Mouse (Mus musculus) layer of hippocampus, postnatal 36 days (tissue): ENCODE data around the gene Pkd1l1. TPM values are rescaled to one million over a fixed set of nuclear protein-coding genes. Genes with fewer than 3 reads are reported as not detected.

ENCODE experiments used
- DNase-seq, 2 experiments: peaks; one replicate each; pipeline ENCODE4 v3.0.0; 2022
- total RNA-seq, 2 experiments: library from RNA; stranded (reverse); gene quantifications; 2 replicates each; pipeline ENCODE4 v1.2.3; 2021

The Pkd1l1 gene
- total RNA-seq, 2 experiments from 2014 or later: 0.07 TPM; not detected in 1

- DNase-seq: no peak
Observed at GRCm38 (mm10) chr11:8821403-8821802, 151.7 kb downstream of the Pkd1l1 start.

- no peak for DNase-seq
Observed at GRCm38 (mm10) chr11:8817376-8817775, 155.7 kb downstream of the Pkd1l1 start.

GRCm38 (mm10) chr11:8814097-8814790 is 158.8 kb downstream of the Pkd1l1 start:
- DNase-seq: no peak

- no peak for DNase-seq
Observed at GRCm38 (mm10) chr11:8811506-8812100, 161.5 kb downstream of the Pkd1l1 start.

- no peak for DNase-seq
Observed at GRCm38 (mm10) chr11:8809644-8810043, 163.4 kb downstream of the Pkd1l1 start.

- DNase-seq: no peak
Observed at GRCm38 (mm10) chr11:8807009-8807408, 166.1 kb downstream of the Pkd1l1 start.

- no peak for DNase-seq
Observed at GRCm38 (mm10) chr11:8804178-8804577, 168.9 kb downstream of the Pkd1l1 start.

GRCm38 (mm10) chr11:8797486-8797885 is 175.6 kb downstream of the Pkd1l1 start:
- no peak for DNase-seq

- DNase-seq: no peak
Observed at GRCm38 (mm10) chr11:8795031-8795430, 178.0 kb downstream of the Pkd1l1 start.

GRCm38 (mm10) chr11:8792146-8792545 is 180.9 kb downstream of the Pkd1l1 start:
- no peak for DNase-seq

GRCm38 (mm10) chr11:8789186-8789585 is 183.9 kb downstream of the Pkd1l1 start:
- no peak for DNase-seq

- DNase-seq: no peak
Observed at GRCm38 (mm10) chr11:8787604-8788003, 185.5 kb downstream of the Pkd1l1 start.

GRCm38 (mm10) chr11:8784413-8784812 is 188.7 kb downstream of the Pkd1l1 start:
- no peak for DNase-seq

- DNase-seq: no peak
Observed at GRCm38 (mm10) chr11:8782141-8782465, 191.0 kb downstream of the Pkd1l1 start.

- DNase-seq: no peak
Observed at GRCm38 (mm10) chr11:8781308-8782140, 191.5 kb downstream of the Pkd1l1 start.

- no peak for DNase-seq
Observed at GRCm38 (mm10) chr11:8779427-8779826, 193.6 kb downstream of the Pkd1l1 start.

Other genes with a start within 250 kb of the Pkd1l1 start
- gene Hus1, start 37.9 kb upstream of the Pkd1l1 start, total RNA-seq: 10 to 100 TPM; 13.2 to 16.2 TPM
- gene Gm11992, start 75.3 kb upstream of the Pkd1l1 start, total RNA-seq: 1 to 10 TPM in 1 of 2 experiments, under 1 TPM in 1; 0.87 to 1.3 TPM
- under 1 TPM; 0.60 to 0.73 TPM for gene Sun3, start 75.7 kb upstream of the Pkd1l1 start, total RNA-seq
- 1 to 10 TPM; 1.8 to 2.9 TPM for gene Upp1, start 144.8 kb upstream of the Pkd1l1 start, total RNA-seq
- gene Abca13, start 218.7 kb upstream of the Pkd1l1 start, total RNA-seq: under 1 TPM in 1 of 2 experiments, not detected in 1; 0.02 TPM